ENCODE assay signal across 8 mouse cellular contexts in the genomic region with DNA sequence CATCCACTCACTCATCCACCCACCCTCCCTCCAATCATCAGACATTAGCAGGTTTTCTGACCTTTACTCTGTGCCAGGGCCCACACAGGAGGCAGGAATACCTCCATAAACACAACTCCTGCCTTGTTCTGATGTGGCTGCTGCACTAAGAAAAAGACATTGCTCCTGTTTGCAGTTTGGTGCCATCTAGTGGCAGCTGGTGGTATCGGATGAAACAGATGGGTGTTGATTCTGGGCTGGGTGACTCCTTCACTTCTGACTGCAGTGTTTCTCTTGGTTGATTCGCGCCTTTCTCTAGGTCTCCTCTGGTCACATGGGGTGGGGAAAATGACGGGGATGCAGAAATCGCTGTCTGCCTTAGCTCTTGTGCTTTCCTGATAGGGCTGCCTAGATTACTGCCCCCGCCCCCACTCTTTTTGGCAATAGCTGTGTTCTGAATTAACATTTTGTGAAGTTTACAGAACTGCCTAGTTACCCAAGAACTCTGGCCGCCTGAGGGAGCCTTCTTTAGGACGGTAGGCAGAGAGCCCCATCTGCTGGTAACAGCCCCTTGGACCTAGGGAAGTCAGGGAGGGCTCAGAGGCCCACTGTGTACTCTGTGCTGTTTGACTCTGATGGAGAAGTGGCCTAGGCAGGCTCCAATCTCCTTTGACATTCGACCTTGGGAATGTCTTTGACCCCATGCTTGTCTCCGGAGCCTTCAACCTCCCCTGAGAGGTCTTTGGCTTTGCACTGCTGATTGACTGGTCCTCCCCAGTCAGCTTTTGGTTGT. TPM values are rescaled to one million over a fixed set of nuclear protein-coding genes. Genes with fewer than 3 reads are reported as not detected.
A peak's percentile ranks its signal among the peaks of the same experiment; 100 is the strongest.
DNase-seq lines count a peak whose midpoint lies in the region; ATAC-seq and TF ChIP-seq lines count a peak whose summit lies in the region.

No protein-coding gene starts in this region.

- H3K4me3 ChIP-seq in kidney, embryonic 15.5 days (replicated peaks) = no peak overlapping the region
- H3K4me3 ChIP-seq in liver, adult 2 months (ENCODE audit: insufficient read depth, low read depth, low read length) = no peak overlapping the region
- H3K4me3 ChIP-seq in neural tube, embryonic 12.5 days = no peak overlapping the region

- TF ChIP-seq CTCF in liver, adult 2 months (IDR thresholded peaks at IDR 0.05; ENCODE audit: low read depth, low read length) = peak; percentile 70

- H3K4me1 ChIP-seq in kidney, embryonic 15.5 days = no peaks in the 10 kb centered on the region
- H3K4me1 ChIP-seq in liver, adult 2 months (ENCODE audit: control insufficient read depth, insufficient read depth, low read length) = no peaks in the 10 kb centered on the region; the same call in 1 of the 2 replicates
- H3K4me1 ChIP-seq in neural tube, embryonic 12.5 days = no peaks in the 10 kb centered on the region

- peak; percentile 73 for DNase-seq in kidney, adult 18-20 months
- DNase-seq in cerebellum, adult 9-11 months = peak; percentile 32
- peak; percentile 41 to 86 for DNase-seq in frontal cortex, adult 2 months (ENCODE audit: extremely low spot score in 1 of 2, low spot score in 1 of 2)
- DNase-seq in kidney, adult 9 months = peak; percentile 72
- DNase-seq in liver, adult 2 months (ENCODE audit: extremely low read depth, low read depth, low spot score) = peak; percentile 23
- DNase-seq in testis, postnatal 10 days (ENCODE audit: low spot score) = peak; percentile 91

- no peak overlapping the region for H3K27ac ChIP-seq in kidney, embryonic 15.5 days
- H3K27ac ChIP-seq in liver, adult 2 months (replicated peaks; ENCODE audit: insufficient read depth, low read depth, low read length) = no peak overlapping the region
- no peak overlapping the region for H3K27ac ChIP-seq in neural tube, embryonic 12.5 days

- H3K36me3 ChIP-seq in kidney, embryonic 15.5 days = no peaks in the 10 kb centered on the region
- H3K36me3 ChIP-seq in liver, adult 2 months (ENCODE audit: control insufficient read depth, insufficient read depth, low read length) = no peaks in the 10 kb centered on the region
- no peaks in the 10 kb centered on the region for H3K36me3 ChIP-seq in neural tube, embryonic 12.5 days

- no peak for TF ChIP-seq POLR2A in liver, adult 2 months (IDR thresholded peaks at IDR 0.05; ENCODE audit: extremely low read depth, insufficient read depth, low read length)

- 12% methylated on average over 10 of the region's 10 CpGs for WGBS in kidney, embryonic 15.5 days
- WGBS in liver, adult 2 months = 13% methylated on average over 10 of the region's 10 CpGs
- 15% methylated on average over 10 of the region's 10 CpGs for WGBS in neural tube, embryonic 12.5 days

- no peak overlapping the region for H3K9ac ChIP-seq in kidney, embryonic 15.5 days
- no peak overlapping the region for H3K9ac ChIP-seq in liver, adult 2 months (ENCODE audit: low read depth, low read length)
- H3K9ac ChIP-seq in neural tube, embryonic 12.5 days = no peak overlapping the region

- no peak for ATAC-seq in kidney, embryonic 15.5 days (replicated peaks; ENCODE audit: low FRiP score)
- ATAC-seq in neural tube, embryonic 12.5 days (ENCODE audit: low FRiP score, low read depth) = 0 out of 2 replicates have a peak, but pooled peaks have one; percentile 37

- H3K4me2 ChIP-seq in kidney, embryonic 15.5 days = no peak overlapping the region
- H3K4me2 ChIP-seq in neural tube, embryonic 12.5 days (replicated peaks) = no peak overlapping the region

- H3K9me3 ChIP-seq in kidney, embryonic 15.5 days (replicated peaks) = no peaks in the 10 kb centered on the region
- H3K9me3 ChIP-seq in neural tube, embryonic 12.5 days = no peaks in the 10 kb centered on the region

- no peaks in the 10 kb centered on the region for H3K79me2 ChIP-seq in liver, adult 2 months (ENCODE audit: control insufficient read depth, insufficient read depth, low read length)

- H3K27me3 ChIP-seq in kidney, embryonic 15.5 days = peaks cover 18% of the 10 kb centered on the region
- H3K27me3 ChIP-seq in liver, adult 2 months (ENCODE audit: control insufficient read depth, insufficient read depth, low read length) = no peaks in the 10 kb centered on the region
- peaks cover 7% of the 10 kb centered on the region for H3K27me3 ChIP-seq in neural tube, embryonic 12.5 days (replicated peaks)

RNA-seq across cellular contexts. Expression of a gene that starts 12.0 kb away (rescaled TPM):
- 0.14 and 0.49 TPM in 2 replicates for polyA plus RNA-seq in kidney, embryonic 15.5 days (2015; fragmentation: Nextera tagmentation; extraction: Ambion mirVana)
- polyA plus RNA-seq in frontal cortex, adult 2 months (2012; rRNA removed) = 0.04 and 0.11 TPM in 2 replicates
- total RNA-seq in liver, adult 2 months (2014; rRNA removed) = not detected in 2 replicates
- not detected in 2 replicates for polyA plus RNA-seq in liver, adult 2 months (2012; rRNA removed)
- 33.5 and 43.7 TPM in 2 replicates for polyA plus RNA-seq in neural tube, embryonic 12.5 days (2016; fragmentation: Nextera tagmentation; extraction: Ambion mirVana)

Comparison
In these comparisons a context has a peak if more than half of its experiments do, and no peak if none do; other contexts are left out.
1. DNase-seq: peak in every context shown above with its lines; median percentile 91 in testis, postnatal 10 days; 73 in kidney, adult 18-20 months; 72 in kidney, adult 9 months; 64 in frontal cortex, adult 2 months; 32 in cerebellum, adult 9-11 months; 23 in liver, adult 2 months.
2. RNA of a gene that starts 12.0 kb away (polyA plus RNA-seq): 33.5 to 43.7 TPM in neural tube, embryonic 12.5 days; 0.14 to 0.49 TPM in kidney, embryonic 15.5 days, 0.04 to 0.11 TPM in frontal cortex, adult 2 months and not detected in liver, adult 2 months; every median in the first group is over 10 times any median in the second.